Mouse (Mus musculus) kidney, adult 2 months (tissue): ENCODE data around the gene Olfr894. TPM values are rescaled to one million over a fixed set of nuclear protein-coding genes. Genes with fewer than 3 reads are reported as not detected.
"Not testable (repeated sequence)": the region's sequence is repeated elsewhere in the genome, so short reads cannot be mapped to it uniquely, and the experiment has no call there.

Source experiments
- DNase-seq: peaks from one replicate; pipeline ENCODE4 v3.0.0; 2021
- H3K27ac ChIP-seq: fragments of 200-500 bp; 2 replicates; pipeline ENCODE4 v1.5.1; 2012; ENCODE audit warnings: low read depth, low read length, control low read depth, inconsistent platforms; ENCODE audit not compliant: insufficient read depth
- H3K27me3 ChIP-seq: fragments of 200-500 bp; replicated peaks from 2 replicates; pipeline ENCODE4 v1.6.1; 2012; ENCODE audit warnings: mild to moderate bottlenecking, moderate library complexity, low read length, inconsistent platforms; ENCODE audit not compliant: control insufficient read depth, insufficient read depth
- H3K36me3 ChIP-seq: fragments of 200-500 bp; 2 replicates; pipeline ENCODE4 v1.6.1; 2012; ENCODE audit warnings: mild to moderate bottlenecking, moderate library complexity, low read length, inconsistent platforms; ENCODE audit not compliant: control insufficient read depth, insufficient read depth
- H3K4me1 ChIP-seq: fragments of 200-500 bp; 2 replicates; pipeline ENCODE4 v1.6.1; 2011; ENCODE audit warnings: low read length; ENCODE audit not compliant: control insufficient read depth, insufficient read depth
- H3K4me3 ChIP-seq: fragments of 200-500 bp; 2 replicates; pipeline ENCODE4 v1.5.1; 2011; ENCODE audit warnings: mild to moderate bottlenecking, low read depth, low read length, control low read depth; ENCODE audit not compliant: insufficient read depth
- CTCF ChIP-seq: fragments of 200-500 bp; conservative IDR thresholded peaks from 2 replicates; pipeline ENCODE4 v1.5.1; 2011; ENCODE audit warnings: low read depth, mild to moderate bottlenecking, control low read depth, low read length, moderate library complexity, mixed read lengths; ENCODE audit not compliant: insufficient read depth, insufficient read length
- POLR2A ChIP-seq: fragments of 200-500 bp; IDR thresholded peaks from one replicate; pipeline ENCODE4 v1.6.1; 2011; ENCODE audit warnings: low read depth, low read length, control low read depth
- WGBS: fragments of 180-500 bp; shearing (Covaris S2); methylation state at CpG from one replicate; pipeline ENCODE4 v1.1.7; 2018; 5-methylcytosine and 5-hydroxymethylcytosine counted together
- polyA plus RNA-seq: library from polyadenylated mRNA; depleted of rRNA; stranded (reverse); fragments of >200 nt; gene quantifications from 2 replicates; pipeline ENCODE4 v1.2.3, GENCODE M21; 2012; rRNA removed

Olfr894 gene
- not detected in 2 replicates for polyA plus RNA-seq

GRCm38 (mm10) chr9:38217755-38218154 lies at the start of gene Olfr894:
Olfr894 (plus strand) TSS chr9:38218055.
- Histone ChIP-seq H3K4me1 (no peaks in the 10 kb centered on the region), H3K27ac (no peak within 1 kb of the TSS), H3K36me3 (no peaks in the 10 kb centered on the region), H3K27me3 (no peaks in the 10 kb centered on the region), H3K4me3 (no peak within 1 kb of the TSS)
- no peak for DNase-seq
- TF ChIP-seq POLR2A, result no peak
- no peak for TF ChIP-seq CTCF

- H3K36me3 ChIP-seq, H3K4me1 ChIP-seq, DNase-seq, H3K27me3 ChIP-seq, H3K27ac ChIP-seq, H3K4me3 ChIP-seq: not testable (repeated sequence)
- 46% methylated on average over 2 of the region's 2 CpGs for WGBS
These were observed 49.5 kb upstream of the Olfr894 start for GRCm38 (mm10) chr9:38168341-38168740.

- Histone ChIP-seq H3K36me3 (no peaks in the 10 kb centered on the region), H3K27ac (no peak within 1 kb of the TSS), H3K27me3 (no peaks in the 10 kb centered on the region), H3K4me3 (no peak within 1 kb of the TSS), H3K4me1 (no peaks in the 10 kb centered on the region)
- WGBS, result 70% methylated on average over 1 of the region's 1 CpGs
- DNase-seq, result no peak
- TF ChIP-seq POLR2A, result no peak
- no peak for TF ChIP-seq CTCF
These were observed 37.1 kb upstream of the Olfr894 start, which contains the start of gene Olfr891 for GRCm38 (mm10) chr9:38180721-38181120. Olfr891 (minus strand) TSS chr9:38180821.

DNA sequence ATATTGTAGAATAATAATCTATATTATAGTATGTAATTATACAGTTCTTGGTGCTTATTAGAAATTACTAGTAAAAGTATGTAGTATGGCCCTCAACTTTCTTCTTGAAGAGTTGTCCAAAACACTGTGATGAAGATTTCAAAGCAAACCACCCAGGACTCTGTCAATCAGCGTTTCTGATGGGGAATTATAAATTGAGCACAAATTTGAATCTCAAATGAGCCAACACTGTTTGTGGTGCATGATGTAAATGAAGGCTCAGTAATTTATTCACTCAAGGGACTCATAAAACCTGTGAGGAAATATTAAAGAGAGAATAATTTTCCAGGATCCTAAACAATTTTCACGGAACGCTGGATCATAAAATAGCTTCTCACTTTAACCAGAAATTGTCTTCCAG lies 9.8 kb upstream of the Olfr894 start, which contains the start of gene Olfr893:
Olfr893 (plus strand) TSS at position 301 of the 400 bp plus-strand sequence.
- Histone ChIP-seq H3K36me3 (no peaks in the 10 kb centered on the region), H3K27ac (no peak within 1 kb of the TSS), H3K4me3 (no peak within 1 kb of the TSS), H3K27me3 (no peaks in the 10 kb centered on the region), H3K4me1 (no peaks in the 10 kb centered on the region)
- TF ChIP-seq CTCF (no peak), POLR2A (no peak)
- WGBS, result 78% methylated on average over 3 of the region's 3 CpGs
- no peak for DNase-seq

DNA sequence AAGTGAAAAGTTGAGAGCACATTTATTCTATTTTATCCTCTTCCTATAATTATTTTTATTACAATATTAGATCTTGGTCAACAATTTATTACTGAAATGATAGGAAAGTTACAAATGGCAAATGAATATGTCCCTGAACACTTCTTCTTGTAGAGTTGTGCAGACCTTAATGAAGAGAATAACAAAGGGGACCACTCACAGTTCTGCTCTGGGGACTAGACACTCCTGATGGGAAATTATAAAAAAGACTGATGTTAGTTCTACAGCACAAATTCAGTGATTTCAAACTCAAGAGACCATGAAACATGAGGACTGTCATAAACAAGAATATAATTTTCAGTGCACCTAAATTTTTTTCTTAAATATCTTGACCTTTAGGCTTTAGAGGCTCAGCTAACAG lies 34.6 kb downstream of the Olfr894 start, which contains the start of gene Olfr143:
Olfr143 (plus strand) TSS at position 301 of the 400 bp plus-strand sequence.
- H3K4me3 ChIP-seq, result no peak within 1 kb of the TSS
- H3K4me1 ChIP-seq, result no peaks in the 10 kb centered on the region
- no peaks in the 10 kb centered on the region for H3K27me3 ChIP-seq
- no peak for DNase-seq
- H3K36me3 ChIP-seq, result no peaks in the 10 kb centered on the region
- TF ChIP-seq POLR2A (no peak), CTCF (no peak)
- no peak within 1 kb of the TSS for H3K27ac ChIP-seq

DNA sequence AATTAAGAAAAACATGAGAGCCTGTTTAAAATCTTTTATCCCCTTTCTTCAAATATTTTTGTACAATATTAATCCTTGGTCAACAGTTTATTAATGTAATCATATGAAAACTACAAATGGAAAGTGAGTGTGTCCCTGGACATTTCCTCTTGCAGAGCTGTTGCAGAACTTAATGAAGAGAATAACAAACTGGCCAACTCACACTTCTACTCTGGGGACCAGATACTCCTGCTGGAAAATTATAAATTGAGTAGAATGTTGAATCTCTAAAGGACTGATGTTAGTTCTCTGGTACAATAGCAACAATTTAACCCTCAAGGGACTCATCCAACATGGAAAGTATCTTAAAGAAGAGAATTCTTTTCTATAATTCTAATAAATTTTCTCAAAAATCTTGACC lies 49.7 kb downstream of the Olfr894 start, which contains the start of gene Olfr895:
Olfr895 (plus strand) TSS at position 301 of the 400 bp plus-strand sequence.
- no peak within 1 kb of the TSS for H3K27ac ChIP-seq
- DNase-seq, result no peak
- H3K4me1 ChIP-seq, result no peaks in the 10 kb centered on the region
- no peaks in the 10 kb centered on the region for H3K36me3 ChIP-seq
- TF ChIP-seq POLR2A, result no peak
- TF ChIP-seq CTCF, result no peak
- H3K4me3 ChIP-seq, result no peak within 1 kb of the TSS
- no peaks in the 10 kb centered on the region for H3K27me3 ChIP-seq

Other genes with a start within 250 kb of the Olfr894 start
- gene Olfr881, start 226.2 kb upstream of the Olfr894 start, polyA plus RNA-seq, result not detected in 2 replicates
- not detected in 2 replicates for gene Olfr883, start 192.2 kb upstream of the Olfr894 start, polyA plus RNA-seq
- gene Olfr884, start 171.5 kb upstream of the Olfr894 start, polyA plus RNA-seq, result not detected in 2 replicates
- gene Olfr885, start 156.7 kb upstream of the Olfr894 start, polyA plus RNA-seq, result not detected in 2 replicates
- not detected in 2 replicates for gene Olfr887, start 134.0 kb upstream of the Olfr894 start, polyA plus RNA-seq
- gene Olfr888, start 109.9 kb upstream of the Olfr894 start, polyA plus RNA-seq, result not detected in 2 replicates
- not detected in 2 replicates for gene Olfr889, start 102.9 kb upstream of the Olfr894 start, polyA plus RNA-seq
- gene Olfr890, start 75.5 kb upstream of the Olfr894 start, polyA plus RNA-seq, result not detected in 2 replicates
- not detected in 2 replicates for gene Olfr891, start 37.2 kb upstream of the Olfr894 start, polyA plus RNA-seq
- not detected in 2 replicates for gene Olfr893, start 9.7 kb upstream of the Olfr894 start, polyA plus RNA-seq
- not detected in 2 replicates for gene Olfr143, start 34.7 kb downstream of the Olfr894 start, polyA plus RNA-seq
- gene Olfr895, start 49.8 kb downstream of the Olfr894 start, polyA plus RNA-seq, result not detected in 2 replicates
- not detected in 2 replicates for gene Olfr896-ps1, start 73.1 kb downstream of the Olfr894 start, polyA plus RNA-seq
- gene Olfr25, start 111.0 kb downstream of the Olfr894 start, polyA plus RNA-seq, result not detected in 2 replicates
- not detected in 2 replicates for gene Olfr898, start 130.4 kb downstream of the Olfr894 start, polyA plus RNA-seq
- not detected in 2 replicates for gene Olfr250, start 148.8 kb downstream of the Olfr894 start, polyA plus RNA-seq
- not detected in 2 replicates for gene Olfr251, start 159.0 kb downstream of the Olfr894 start, polyA plus RNA-seq
- not detected in 2 replicates for gene Olfr147, start 183.6 kb downstream of the Olfr894 start, polyA plus RNA-seq
- gene Olfr901, start 211.4 kb downstream of the Olfr894 start, polyA plus RNA-seq, result not detected in 2 replicates
- gene Olfr902, start 229.6 kb downstream of the Olfr894 start, polyA plus RNA-seq, result not detected in 2 replicates
- not detected in 2 replicates for gene Olfr904, start 245.1 kb downstream of the Olfr894 start, polyA plus RNA-seq